8 mouse cellular contexts compared by ENCODE assay signal in genomic region chr13:55726598-55727119, GRCm38 (mm10). TPM values are rescaled to one million over a fixed set of nuclear protein-coding genes. Genes with fewer than 3 reads are reported as not detected.
A peak's percentile ranks its signal among the peaks of the same experiment; 100 is the strongest.
DNase-seq lines count a peak whose midpoint lies in the region; ATAC-seq and TF ChIP-seq lines count a peak whose summit lies in the region.

No protein-coding gene starts in this region.

- H3K9ac ChIP-seq in kidney, embryonic 14.5 days (ENCODE audit: low read depth, low read length): peak overlapping the region; percentile 83
- H3K9ac ChIP-seq in forebrain, postnatal 0 days: peak overlapping the region; percentile 75
- H3K9ac ChIP-seq in liver, embryonic 14.5 days (replicated peaks): peak overlapping the region; percentile 93
- peak overlapping the region; percentile 78 for H3K9ac ChIP-seq in stomach, postnatal 0 days (ENCODE audit: low read length)

- H3K9me3 ChIP-seq in kidney, embryonic 14.5 days (ENCODE audit: control insufficient read depth, low read length): no peaks in the 10 kb centered on the region
- no peaks in the 10 kb centered on the region for H3K9me3 ChIP-seq in forebrain, postnatal 0 days (ENCODE audit: low read length)
- no peaks in the 10 kb centered on the region for H3K9me3 ChIP-seq in liver, embryonic 14.5 days (ENCODE audit: control insufficient read depth, low read length)
- no peaks in the 10 kb centered on the region for H3K9me3 ChIP-seq in stomach, postnatal 0 days (ENCODE audit: control insufficient read depth, low read length)

- TF ChIP-seq EP300 in liver, embryonic 14.5 days (IDR thresholded peaks at IDR 0.05; ENCODE audit: low read depth): no peak
- TF ChIP-seq EP300 in stomach, postnatal 0 days (optimal IDR thresholded peaks at IDR 0.05): no peak

- TF ChIP-seq POLR2A in bone marrow, adult 2 months (IDR thresholded peaks at IDR 0.05; ENCODE audit: borderline replicate concordance, control insufficient read depth, low read depth, low read length): no peak

- DNase-seq in kidney, postnatal 4 days: no peak
- DNase-seq in forebrain, postnatal 0 days: peak; percentile 30
- no peak for DNase-seq in liver, embryonic 14.5 days (ENCODE audit: low read depth in 3 of 3, low spot score in 3 of 3)
- DNase-seq in stomach, postnatal 0 days (ENCODE audit: low spot score): no peak
- DNase-seq in ovary, postnatal 36 days (ENCODE audit: low spot score): no peak
- DNase-seq in natural killer cell, adult 2 months (ENCODE audit: low spot score in 2 of 2): no peak

- H3K4me3 ChIP-seq in kidney, embryonic 14.5 days (ENCODE audit: low read length): peak overlapping the region; percentile 70
- peak overlapping the region; percentile 77 for H3K4me3 ChIP-seq in bone marrow, adult 2 months (replicated peaks; ENCODE audit: control insufficient read depth, low read depth, low read length)
- peak overlapping the region; percentile 58 for H3K4me3 ChIP-seq in forebrain, postnatal 0 days (ENCODE audit: low read depth, low read length)
- peak overlapping the region; percentile 82 to 84 for H3K4me3 ChIP-seq in liver, embryonic 14.5 days (ENCODE audit: insufficient read depth in 1 of 2, low read depth in 2 of 2, low read length in 2 of 2)
- H3K4me3 ChIP-seq in stomach, postnatal 0 days (ENCODE audit: low read depth, low read length): peak overlapping the region; percentile 56

- H3K27me3 ChIP-seq in kidney, embryonic 14.5 days (ENCODE audit: control insufficient read depth, insufficient read depth, low read length): no peaks in the 10 kb centered on the region
- H3K27me3 ChIP-seq in forebrain, postnatal 0 days (ENCODE audit: insufficient read depth, low read length): no peaks in the 10 kb centered on the region
- H3K27me3 ChIP-seq in liver, embryonic 14.5 days (ENCODE audit: control insufficient read depth, insufficient read depth, low read length): no peaks in the 10 kb centered on the region
- H3K27me3 ChIP-seq in stomach, postnatal 0 days (ENCODE audit: control insufficient read depth, insufficient read depth, low read length): no peaks in the 10 kb centered on the region

- WGBS in kidney, embryonic 14.5 days: 5% methylated on average over 4 of the region's 4 CpGs
- 4% methylated on average over 4 of the region's 4 CpGs for WGBS in bone marrow, adult 2 months
- WGBS in forebrain, postnatal 0 days: 3% methylated on average over 4 of the region's 4 CpGs
- WGBS in liver, embryonic 14.5 days (ENCODE audit: insufficient replicate concordance): 2% methylated on average over 4 of the region's 4 CpGs
- WGBS in stomach, postnatal 0 days: 2% methylated on average over 4 of the region's 4 CpGs

- H3K36me3 ChIP-seq in kidney, embryonic 14.5 days (ENCODE audit: control insufficient read depth, insufficient read depth, low read length): peaks cover 17% of the 10 kb centered on the region
- H3K36me3 ChIP-seq in forebrain, postnatal 0 days (ENCODE audit: insufficient read depth): peaks cover 29% of the 10 kb centered on the region
- H3K36me3 ChIP-seq in liver, embryonic 14.5 days (replicated peaks; ENCODE audit: control insufficient read depth, insufficient read depth, low read depth): no peaks in the 10 kb centered on the region
- peaks cover 2% of the 10 kb centered on the region; the same call in 1 of the 2 replicates for H3K36me3 ChIP-seq in stomach, postnatal 0 days (ENCODE audit: control insufficient read depth, insufficient read depth, low read length)

- no peaks in the 10 kb centered on the region for H3K4me1 ChIP-seq in kidney, embryonic 14.5 days (ENCODE audit: control insufficient read depth, insufficient read depth, low read length)
- H3K4me1 ChIP-seq in bone marrow, adult 2 months (ENCODE audit: control insufficient read depth, insufficient read depth, low read length): no peaks in the 10 kb centered on the region; the same call in 1 of the 2 replicates
- no peaks in the 10 kb centered on the region for H3K4me1 ChIP-seq in forebrain, postnatal 0 days (ENCODE audit: insufficient read depth)
- peaks cover 2 to 5% of the 10 kb centered on the region in 2 experiments; a peak in 2 of 4 replicates for H3K4me1 ChIP-seq in liver, embryonic 14.5 days (replicated peaks; ENCODE audit: control insufficient read depth in 2 of 2, insufficient read depth in 2 of 2, low read length in 1 of 2)
- no peaks in the 10 kb centered on the region for H3K4me1 ChIP-seq in stomach, postnatal 0 days (replicated peaks; ENCODE audit: control insufficient read depth, insufficient read depth)

- H3K4me2 ChIP-seq in kidney, embryonic 14.5 days (replicated peaks; ENCODE audit: low read depth, low read length): peak overlapping the region; percentile 64
- H3K4me2 ChIP-seq in forebrain, postnatal 0 days (ENCODE audit: low read depth): peak overlapping the region; percentile 81
- peak overlapping the region; percentile 86 for H3K4me2 ChIP-seq in liver, embryonic 14.5 days (ENCODE audit: low read depth)
- peak overlapping the region; percentile 81 for H3K4me2 ChIP-seq in stomach, postnatal 0 days (replicated peaks; ENCODE audit: low read depth)

- ATAC-seq in kidney, embryonic 14.5 days (ENCODE audit: low FRiP score, low TSS enrichment): no peak
- no peak for ATAC-seq in forebrain, postnatal 0 days
- no peak for ATAC-seq in liver, embryonic 14.5 days (ENCODE audit: insufficient read depth)
- no peak for ATAC-seq in stomach, postnatal 0 days (ENCODE audit: low FRiP score, low TSS enrichment)

- H3K27ac ChIP-seq in kidney, embryonic 14.5 days (ENCODE audit: low read depth, low read length): peak overlapping the region; percentile 97
- peak overlapping the region; percentile 92 for H3K27ac ChIP-seq in bone marrow, adult 2 months (ENCODE audit: control insufficient read depth, insufficient read depth, low read depth, low read length, poor library complexity)
- peak overlapping the region; percentile 94 for H3K27ac ChIP-seq in forebrain, postnatal 0 days (ENCODE audit: low read depth, low read length)
- H3K27ac ChIP-seq in liver, embryonic 14.5 days: peak overlapping the region; percentile 94
- peak overlapping the region; percentile 98 for H3K27ac ChIP-seq in stomach, postnatal 0 days (replicated peaks)

- TF ChIP-seq CTCF in bone marrow, adult 2 months (IDR thresholded peaks at IDR 0.05; ENCODE audit: control insufficient read depth, insufficient read depth, low read length): no peak
- peak; percentile 30 for TF ChIP-seq CTCF in forebrain, postnatal 0 days (IDR thresholded peaks at IDR 0.05; ENCODE audit: low read depth)
- TF ChIP-seq CTCF in liver, embryonic 14.5 days (IDR thresholded peaks at IDR 0.05; ENCODE audit: low read depth): no peak; the same call in 1 of the 2 replicates
- peak; percentile 48 for TF ChIP-seq CTCF in stomach, postnatal 0 days (IDR thresholded peaks at IDR 0.05; ENCODE audit: low read depth)

RNA-seq across cellular contexts. Expression of gene Pcbd2, which starts 0.5 kb away (rescaled TPM):
- polyA plus RNA-seq in kidney, embryonic 14.5 days (2014; fragmentation: Nextera tagmentation; extraction: Ambion mirVana): 49.2 and 58.4 TPM in 2 replicates
- 22.8 and 24.1 TPM in 2 replicates for polyA plus RNA-seq in bone marrow, adult 2 months (2011; ENCODE audit: insufficient read depth, insufficient read length, low replicate concordance, missing spikeins)
- total RNA-seq in forebrain, postnatal 0 days (2014; rRNA removed): 9.6 and 11.1 TPM in 2 replicates
- polyA plus RNA-seq in forebrain, postnatal 0 days (2015; fragmentation: Nextera tagmentation; extraction: Ambion mirVana): 28.7 and 29.2 TPM in 2 replicates
- polyA plus RNA-seq in liver, embryonic 14.5 days (2012; rRNA removed): 19.7 and 25.1 TPM in 2 replicates
- 35.7 and 40.9 TPM in 2 replicates for polyA plus RNA-seq in liver, embryonic 14.5 days (2014; fragmentation: Nextera tagmentation; extraction: Ambion mirVana)
- polyA plus RNA-seq in stomach, postnatal 0 days (2015; fragmentation: Nextera tagmentation; extraction: Ambion mirVana): 71.2 and 73.9 TPM in 2 replicates

RNA-seq across cellular contexts. Expression of gene Txndc15, which starts 12.2 kb away (rescaled TPM):
- polyA plus RNA-seq in kidney, embryonic 14.5 days (2014; fragmentation: Nextera tagmentation; extraction: Ambion mirVana): 87.1 and 91.7 TPM in 2 replicates
- polyA plus RNA-seq in bone marrow, adult 2 months (2011; ENCODE audit: insufficient read depth, insufficient read length, low replicate concordance, missing spikeins): 10.0 and 12.3 TPM in 2 replicates
- total RNA-seq in forebrain, postnatal 0 days (2014; rRNA removed): 116 and 121 TPM in 2 replicates
- polyA plus RNA-seq in forebrain, postnatal 0 days (2015; fragmentation: Nextera tagmentation; extraction: Ambion mirVana): 134 and 135 TPM in 2 replicates
- 8.8 and 10.4 TPM in 2 replicates for polyA plus RNA-seq in liver, embryonic 14.5 days (2012; rRNA removed)
- 26.7 and 28.5 TPM in 2 replicates for polyA plus RNA-seq in liver, embryonic 14.5 days (2014; fragmentation: Nextera tagmentation; extraction: Ambion mirVana)
- polyA plus RNA-seq in stomach, postnatal 0 days (2015; fragmentation: Nextera tagmentation; extraction: Ambion mirVana): 62.8 and 63.6 TPM in 2 replicates

RNA-seq across cellular contexts. Expression of gene B230219D22Rik, which starts 33.7 kb away (rescaled TPM):
- 55.2 and 77.6 TPM in 2 replicates for polyA plus RNA-seq in kidney, embryonic 14.5 days (2014; fragmentation: Nextera tagmentation; extraction: Ambion mirVana)
- 10.9 and 13.9 TPM in 2 replicates for polyA plus RNA-seq in bone marrow, adult 2 months (2011; ENCODE audit: insufficient read depth, insufficient read length, low replicate concordance, missing spikeins)
- 135 and 167 TPM in 2 replicates for total RNA-seq in forebrain, postnatal 0 days (2014; rRNA removed)
- polyA plus RNA-seq in forebrain, postnatal 0 days (2015; fragmentation: Nextera tagmentation; extraction: Ambion mirVana): 40.7 and 59.5 TPM in 2 replicates
- polyA plus RNA-seq in liver, embryonic 14.5 days (2012; rRNA removed): 14.7 and 17.4 TPM in 2 replicates
- 8.4 and 9.7 TPM in 2 replicates for polyA plus RNA-seq in liver, embryonic 14.5 days (2014; fragmentation: Nextera tagmentation; extraction: Ambion mirVana)
- polyA plus RNA-seq in stomach, postnatal 0 days (2015; fragmentation: Nextera tagmentation; extraction: Ambion mirVana): 25.4 and 26.1 TPM in 2 replicates

RNA-seq across cellular contexts. Expression of gene Catsper3, which starts 57.7 kb away (rescaled TPM):
- polyA plus RNA-seq in kidney, embryonic 14.5 days (2014; fragmentation: Nextera tagmentation; extraction: Ambion mirVana): 0.32 TPM in 1 of 2 replicates, not detected in the other
- 0.74 TPM in 1 of 2 replicates, not detected in the other for polyA plus RNA-seq in bone marrow, adult 2 months (2011; ENCODE audit: insufficient read depth, insufficient read length, low replicate concordance, missing spikeins)
- not detected in 2 replicates for total RNA-seq in forebrain, postnatal 0 days (2014; rRNA removed)
- 0.14 and 0.19 TPM in 2 replicates for polyA plus RNA-seq in forebrain, postnatal 0 days (2015; fragmentation: Nextera tagmentation; extraction: Ambion mirVana)
- polyA plus RNA-seq in liver, embryonic 14.5 days (2012; rRNA removed): 0.03 TPM in 1 of 2 replicates, not detected in the other
- 0.13 TPM in 1 of 2 replicates, not detected in the other for polyA plus RNA-seq in liver, embryonic 14.5 days (2014; fragmentation: Nextera tagmentation; extraction: Ambion mirVana)
- polyA plus RNA-seq in stomach, postnatal 0 days (2015; fragmentation: Nextera tagmentation; extraction: Ambion mirVana): 0.07 and 0.13 TPM in 2 replicates

Comparison
In these comparisons a context has a peak if more than half of its experiments do, and no peak if none do; other contexts are left out.
1. CTCF ChIP-seq: peak in forebrain, postnatal 0 days (single experiment) and stomach, postnatal 0 days (single experiment); none in bone marrow, adult 2 months (single experiment) and liver, embryonic 14.5 days (single experiment).
2. Peak in every context shown above with its lines, with median percentiles within 50 percentile points of each other: H3K27ac ChIP-seq, H3K4me2 ChIP-seq, H3K4me3 ChIP-seq and H3K9ac ChIP-seq.